Mouse (Mus musculus): ENCODE measurements around the gene St6galnac3.

GRCm38 (mm10) chr3:153642826-153643225 is 82.1 kb downstream of the St6galnac3 start:
- TF ChIP-seq CTCF (IDR thresholded peaks at IDR 0.05; ENCODE audit: insufficient read depth, low read length), result no peak
- TF ChIP-seq POLR2A (IDR thresholded peaks at IDR 0.05; ENCODE audit: borderline replicate concordance, extremely low read depth, low read depth, low read length), result no peak

All from lung, adult 2 months (tissue).